Mouse (Mus musculus) R1 (cell line): ENCODE measurements around the gene Ahcyl2.

ENCODE experiments used
- DNase-seq: peaks from one replicate; pipeline ENCODE4 v3.0.0-alpha.2; 2018; ENCODE audit warnings: low read depth, low spot score

Gene Ahcyl2

GRCm38 (mm10) chr6:29904281-29904680 lies 136.5 kb downstream of the Ahcyl2 start:
- DNase-seq, result no peak

GRCm38 (mm10) chr6:29910631-29911030 lies 142.8 kb downstream of the Ahcyl2 start:
- DNase-seq, result no peak

- DNase-seq, result no peak
These were observed 145.9 kb downstream of the Ahcyl2 start for GRCm38 (mm10) chr6:29913673-29914072.

DNA sequence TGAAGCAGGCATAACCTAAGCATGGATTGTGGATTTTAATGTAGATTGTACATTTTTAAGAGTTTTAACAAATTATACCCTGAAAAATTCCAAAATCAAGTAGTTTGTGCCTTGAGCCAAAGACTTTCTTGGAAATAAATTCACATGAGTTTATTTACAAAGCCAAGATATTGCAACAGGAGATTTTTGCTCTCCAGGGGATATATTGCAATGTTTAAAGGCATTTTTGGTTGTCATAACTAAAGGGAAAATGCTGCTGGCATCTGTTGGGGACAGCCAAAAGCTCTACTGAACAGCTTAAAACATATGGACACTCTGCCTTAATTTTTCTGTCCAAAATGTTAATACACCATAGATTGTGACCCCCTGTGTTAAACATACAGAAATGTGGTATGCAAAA lies 146.3 kb downstream of the Ahcyl2 start:
- DNase-seq, result no peak

GRCm38 (mm10) chr6:29915836-29916235 lies 148.0 kb downstream of the Ahcyl2 start:
- DNase-seq, result peak; percentile 64

DNA sequence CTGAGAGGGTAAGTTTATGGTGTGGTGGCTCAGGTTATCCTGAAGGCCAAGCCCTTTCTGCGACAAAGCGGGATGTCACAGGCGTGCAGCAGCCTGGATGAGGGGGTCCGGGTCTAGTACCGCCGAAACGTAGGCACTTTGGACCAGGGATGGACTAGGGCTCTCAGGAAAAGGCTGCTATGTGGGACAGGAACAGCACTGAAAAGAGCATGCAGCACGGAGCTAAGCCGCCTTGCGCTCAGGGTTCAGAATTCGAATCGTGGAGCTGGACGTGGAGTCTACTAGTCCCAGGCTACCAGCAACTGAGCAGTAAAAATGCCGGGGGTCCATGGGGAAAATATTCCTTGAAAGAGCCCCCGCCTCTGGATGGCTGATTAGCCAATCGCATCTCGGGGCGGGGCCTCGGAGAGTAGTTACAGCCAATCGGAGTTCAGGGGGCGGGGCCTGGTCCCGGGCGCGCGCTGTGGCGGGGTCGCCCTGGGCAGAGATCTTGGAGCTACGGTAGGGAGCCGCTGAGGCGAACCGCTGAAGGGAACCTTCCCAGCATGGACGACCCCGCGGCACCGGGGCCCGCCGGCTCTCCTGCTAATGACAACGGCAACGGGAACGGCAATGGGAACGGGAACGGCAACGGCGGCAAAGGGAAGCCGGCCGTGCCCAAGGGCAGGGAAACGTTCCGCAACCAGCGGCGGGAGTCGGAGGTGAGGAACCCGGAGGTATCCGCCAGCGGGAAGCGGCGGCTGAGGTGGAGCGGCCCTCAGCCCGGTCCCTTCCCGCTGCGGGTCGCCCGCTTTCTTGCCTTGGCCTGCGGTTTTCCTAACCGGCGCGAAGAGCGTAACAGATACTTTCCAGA lies 148.9 kb downstream of the Ahcyl2 start, which contains the start of gene Strip2:
TSS of gene Strip2 (plus strand) at position 483 of the 853 bp plus-strand sequence.
- peak; percentile 96 for DNase-seq

DNA sequence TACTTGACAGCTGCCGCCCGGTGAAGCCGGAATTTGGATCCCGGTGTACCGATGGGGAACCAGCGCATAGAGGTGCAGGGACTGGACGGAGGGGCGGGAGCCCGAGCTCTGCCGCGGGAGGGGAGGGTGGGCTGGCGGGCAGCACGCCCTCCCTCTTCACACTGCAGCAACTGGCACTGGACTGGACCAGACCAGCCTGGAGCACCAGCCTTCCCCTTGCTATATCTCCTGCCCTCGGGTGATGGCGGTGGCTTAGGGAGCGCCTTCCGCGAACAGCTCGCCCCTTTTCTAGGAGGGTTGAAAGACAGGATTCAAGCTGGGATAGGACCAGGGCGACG lies 149.5 kb downstream of the Ahcyl2 start:
- DNase-seq, result peak; percentile 55

GRCm38 (mm10) chr6:29917947-29918346 lies 150.1 kb downstream of the Ahcyl2 start:
- DNase-seq, result no peak

- no peak for DNase-seq
These were observed 155.7 kb downstream of the Ahcyl2 start for GRCm38 (mm10) chr6:29923501-29923900.

DNA sequence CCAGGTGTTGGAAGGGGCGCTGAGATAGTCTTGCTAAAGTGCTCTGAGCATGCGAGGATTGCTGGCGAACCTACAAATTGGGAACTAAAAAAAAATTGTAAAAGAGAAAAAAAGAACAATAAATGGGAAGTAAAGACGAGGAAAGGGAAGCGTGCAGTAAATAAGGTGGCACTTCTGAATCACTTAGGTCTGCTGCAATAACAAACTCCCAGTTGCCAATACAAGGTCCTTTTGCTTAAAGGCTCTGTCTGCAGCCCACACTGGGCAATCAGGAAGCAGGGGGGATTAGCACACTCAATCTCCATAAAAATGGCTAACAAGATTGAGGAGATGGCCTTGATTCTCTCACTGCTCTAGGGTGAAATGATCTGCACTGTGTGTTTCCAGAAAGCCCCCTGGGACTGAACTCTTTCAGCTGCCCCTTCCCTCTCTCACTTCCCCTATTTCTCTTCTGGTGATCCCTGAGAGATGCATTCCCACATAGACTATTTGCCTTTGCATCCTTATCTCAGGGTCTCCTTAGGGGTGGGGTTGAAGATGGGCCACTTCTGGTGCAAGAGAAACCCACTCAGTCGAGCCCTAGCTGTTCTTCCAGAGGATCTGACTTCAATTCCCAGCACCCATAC lies 157.9 kb downstream of the Ahcyl2 start:
- peak; percentile 6 for DNase-seq

DNA sequence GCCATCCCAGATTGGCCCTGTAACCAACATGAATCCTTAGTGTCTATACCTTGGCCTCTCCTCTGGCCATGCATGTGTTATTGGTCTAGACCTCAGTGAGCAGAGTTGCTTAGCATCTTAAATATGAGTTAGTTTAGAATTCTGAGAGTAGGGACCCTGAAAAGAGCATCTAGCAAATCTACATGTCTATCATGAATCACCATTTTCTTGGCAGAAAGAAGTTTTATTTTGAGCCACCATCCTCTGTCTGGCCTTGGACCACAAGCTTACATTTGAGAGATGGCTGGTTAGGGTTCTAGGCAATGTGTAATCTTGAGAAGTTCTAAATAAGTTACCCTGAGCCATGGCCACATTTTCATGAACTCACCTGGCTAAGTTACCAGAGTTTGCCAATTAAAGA lies 162.3 kb downstream of the Ahcyl2 start:
- no peak for DNase-seq

DNA sequence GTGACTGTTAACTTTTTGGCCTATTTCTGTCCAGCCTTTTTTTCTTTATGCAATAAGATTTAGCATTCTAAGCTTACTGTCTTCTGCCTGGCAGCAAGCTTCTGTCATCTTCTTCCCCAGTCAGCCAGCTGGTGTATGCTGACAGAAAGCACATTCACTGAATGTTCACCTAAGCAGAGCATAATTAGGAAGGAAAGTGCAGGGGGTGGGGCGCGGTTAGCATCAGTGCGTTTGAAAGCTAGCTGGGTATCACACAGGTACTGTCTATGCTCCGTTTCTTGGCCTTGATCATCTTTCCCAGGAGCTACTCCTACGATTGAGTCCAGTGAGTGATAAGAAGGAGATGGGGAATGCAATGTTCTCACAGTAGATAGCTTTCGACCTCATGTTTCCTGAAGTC lies 162.9 kb downstream of the Ahcyl2 start:
- no peak for DNase-seq

- no peak for DNase-seq
These were observed 163.4 kb downstream of the Ahcyl2 start for GRCm38 (mm10) chr6:29931181-29931580.

DNA sequence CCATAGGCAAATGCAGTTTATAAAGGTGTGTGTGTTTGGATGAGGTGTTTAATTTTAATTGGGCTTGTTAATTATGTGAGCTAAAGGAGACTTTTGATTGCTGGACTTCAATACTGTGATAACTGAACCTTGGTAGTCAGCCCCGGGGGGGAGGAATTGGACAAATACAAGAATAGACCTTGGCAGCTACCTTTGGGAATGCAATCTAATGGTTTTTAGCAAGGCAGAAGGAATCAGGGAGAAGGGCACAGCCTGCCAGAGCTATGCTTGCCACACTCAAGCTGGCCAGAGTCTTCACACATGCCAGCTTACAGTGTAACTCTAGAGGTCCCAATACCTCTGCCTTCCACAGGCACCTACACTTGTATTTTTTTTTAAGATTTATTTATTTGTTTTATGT lies 167.9 kb downstream of the Ahcyl2 start:
- no peak for DNase-seq

DNA sequence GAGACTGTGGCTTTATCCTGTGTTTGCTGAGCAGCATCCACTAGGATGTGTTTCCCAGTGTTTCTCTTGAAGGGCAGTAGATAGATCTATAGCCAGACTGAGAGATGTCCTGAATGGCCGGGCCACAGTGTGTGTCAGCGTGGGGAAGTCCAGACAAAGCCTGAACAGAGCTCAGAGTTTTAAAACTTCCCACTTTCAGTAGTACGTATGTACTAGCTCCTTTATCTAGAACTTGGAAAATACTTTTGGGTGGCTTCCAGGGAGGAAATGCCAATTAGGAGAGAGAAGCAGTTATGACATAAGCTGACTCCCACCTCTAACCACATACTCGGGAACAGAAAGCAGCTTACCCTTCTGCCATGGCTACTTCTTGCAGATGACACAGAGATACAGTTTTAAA lies 172.6 kb downstream of the Ahcyl2 start:
- DNase-seq, result no peak

DNA sequence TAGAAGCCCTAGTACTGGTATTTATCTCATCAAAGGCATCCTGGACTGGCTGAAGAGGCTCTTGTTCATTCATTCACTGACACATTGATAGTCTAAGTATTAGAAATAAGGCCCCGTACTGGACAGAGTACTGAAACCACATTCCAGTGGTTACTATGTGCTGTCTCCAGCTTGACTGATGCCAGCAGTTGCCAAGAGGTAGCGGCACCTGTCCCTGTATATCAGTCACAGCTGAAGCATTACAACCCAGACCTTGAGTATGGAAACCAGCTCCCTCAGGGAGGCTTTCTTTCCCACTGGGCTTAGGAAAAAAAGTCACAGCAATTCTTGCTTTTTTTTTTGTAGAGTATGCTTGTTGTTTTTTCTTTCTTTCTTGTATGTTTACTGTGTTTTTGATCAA lies 173.2 kb downstream of the Ahcyl2 start:
- no peak for DNase-seq

DNA sequence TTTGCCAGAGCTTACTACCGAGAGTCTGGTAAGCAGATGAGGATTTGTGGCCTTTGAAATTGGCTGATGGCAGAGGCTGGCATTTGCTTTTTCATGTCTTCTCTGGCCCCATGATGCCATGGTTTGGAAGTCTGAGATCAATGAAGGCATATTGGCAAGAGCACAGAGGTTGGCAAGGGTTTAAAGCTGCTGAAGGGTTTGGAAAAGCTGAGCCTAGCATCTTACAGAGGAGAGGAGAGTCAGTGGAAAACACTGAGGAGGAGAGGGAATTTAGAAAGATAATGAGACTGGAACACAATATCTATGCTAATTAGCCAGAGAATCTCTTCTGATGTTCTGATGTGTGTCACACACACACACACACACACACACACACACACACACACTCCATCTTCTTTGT lies 176.7 kb downstream of the Ahcyl2 start:
- DNase-seq, result no peak

- DNase-seq, result no peak
These were observed 178.8 kb downstream of the Ahcyl2 start for GRCm38 (mm10) chr6:29946568-29946967.

GRCm38 (mm10) chr6:29947823-29948222 lies 180.0 kb downstream of the Ahcyl2 start:
- peak; percentile 32 for DNase-seq

DNA sequence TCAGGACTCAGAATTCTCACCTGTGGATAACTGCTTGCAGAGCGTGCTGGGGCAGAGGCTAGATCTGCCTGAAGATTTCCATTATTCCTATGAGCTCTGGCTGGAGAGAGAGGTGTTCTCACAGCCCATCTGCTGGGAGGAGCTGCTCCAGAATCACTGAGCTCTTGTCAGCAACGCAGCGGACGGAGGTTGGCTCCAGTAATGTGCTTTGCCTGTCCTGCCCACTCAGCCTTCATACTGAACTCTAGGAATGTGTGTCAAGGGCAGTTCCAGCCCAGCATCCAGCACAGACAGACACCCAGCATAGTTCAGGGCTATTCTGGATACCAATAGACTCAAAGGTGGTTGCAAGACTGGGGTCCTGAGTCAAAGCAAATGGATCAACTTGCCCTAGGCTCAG lies 188.9 kb downstream of the Ahcyl2 start:
- no peak for DNase-seq

DNA sequence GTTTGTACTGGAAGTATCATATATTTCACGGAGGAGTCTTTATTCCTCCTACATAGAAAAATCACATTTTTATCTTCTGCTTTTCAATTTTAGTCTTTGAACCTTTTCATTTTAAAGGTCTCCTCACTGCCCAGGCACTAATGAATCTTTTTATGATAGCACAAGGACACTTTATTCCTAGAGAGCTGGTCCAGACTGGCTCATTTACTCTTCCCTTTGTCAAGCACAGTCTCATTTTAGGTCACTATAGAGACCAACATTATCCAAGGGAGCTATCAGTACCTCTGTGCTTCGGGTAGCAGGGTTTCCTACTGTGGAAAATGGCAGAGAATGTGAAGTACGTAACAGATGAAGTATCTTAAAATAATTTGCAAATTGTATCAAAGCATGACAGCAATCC lies 190.9 kb downstream of the Ahcyl2 start:
- no peak for DNase-seq

GRCm38 (mm10) chr6:29961081-29961480 lies 193.3 kb downstream of the Ahcyl2 start:
- DNase-seq, result no peak
